Mouse (Mus musculus): Measurements from ENCODE around the gene Garnl3.
"Not testable (repeated sequence)": the region's sequence is repeated elsewhere in the genome, so short reads cannot be mapped to it uniquely, and the experiment has no call there.

Gene Garnl3

GRCm38 (mm10) chr2:33154751-33155372 lies 23.4 kb upstream of the Garnl3 start:
- no peak for DNase-seq (ENCODE audit: low read depth)

GRCm38 (mm10) chr2:33146994-33147393 lies 15.5 kb upstream of the Garnl3 start:
- no peak for DNase-seq (ENCODE audit: low read depth)

GRCm38 (mm10) chr2:33143292-33143691 lies 11.8 kb upstream of the Garnl3 start:
- DNase-seq (ENCODE audit: low read depth) = no peak

- no peak for DNase-seq (ENCODE audit: low read depth)
Measured at GRCm38 (mm10) chr2:33138491-33138890, 7.0 kb upstream of the Garnl3 start.

- no peak for DNase-seq (ENCODE audit: low read depth)
Measured at GRCm38 (mm10) chr2:33137731-33138130, 6.3 kb upstream of the Garnl3 start.

- no peak for DNase-seq (ENCODE audit: low read depth)
Measured at GRCm38 (mm10) chr2:33137244-33137643, 5.8 kb upstream of the Garnl3 start.

GRCm38 (mm10) chr2:33136366-33136765 lies 4.9 kb upstream of the Garnl3 start:
- no peak for DNase-seq (ENCODE audit: low read depth)

- no peak for DNase-seq (ENCODE audit: low read depth)
Measured at GRCm38 (mm10) chr2:33134766-33135490, 3.5 kb upstream of the Garnl3 start.

GRCm38 (mm10) chr2:33132306-33132705 lies 852 bp upstream of the Garnl3 start:
- DNase-seq (ENCODE audit: low read depth) = no peak

GRCm38 (mm10) chr2:33130526-33131483 lies 649 bp downstream of the Garnl3 start:
- DNase-seq (ENCODE audit: low read depth) = peak; percentile 95

GRCm38 (mm10) chr2:33130141-33130525 lies 1.3 kb downstream of the Garnl3 start:
- DNase-seq (ENCODE audit: low read depth) = no peak

GRCm38 (mm10) chr2:33129696-33130095 lies 1.8 kb downstream of the Garnl3 start:
- DNase-seq (ENCODE audit: low read depth) = no peak

- no peak for DNase-seq (ENCODE audit: low read depth)
Measured at GRCm38 (mm10) chr2:33129005-33129404, 2.4 kb downstream of the Garnl3 start.

GRCm38 (mm10) chr2:33127271-33127670 lies 4.2 kb downstream of the Garnl3 start:
- DNase-seq (ENCODE audit: low read depth) = no peak

GRCm38 (mm10) chr2:33122856-33123255 lies 8.6 kb downstream of the Garnl3 start:
- DNase-seq (ENCODE audit: low read depth) = peak; percentile 61

GRCm38 (mm10) chr2:33100536-33100935 lies 30.9 kb downstream of the Garnl3 start:
- DNase-seq (ENCODE audit: low read depth) = no peak

GRCm38 (mm10) chr2:33097326-33097725 lies 34.1 kb downstream of the Garnl3 start:
- not testable (repeated sequence) for DNase-seq (ENCODE audit: low read depth)

- no peak for DNase-seq (ENCODE audit: low read depth)
Measured at GRCm38 (mm10) chr2:33095221-33095671, 36.2 kb downstream of the Garnl3 start.

GRCm38 (mm10) chr2:33090620-33091520 lies 40.6 kb downstream of the Garnl3 start:
- no peak for DNase-seq (ENCODE audit: low read depth)

- DNase-seq (ENCODE audit: low read depth) = not testable (repeated sequence)
Measured at GRCm38 (mm10) chr2:33090033-33090400, 41.4 kb downstream of the Garnl3 start.

GRCm38 (mm10) chr2:33089356-33090032 lies 42.0 kb downstream of the Garnl3 start:
- DNase-seq (ENCODE audit: low read depth) = no peak

All from fibroblast of lung, adult 2 months (primary cell).